Mouse (Mus musculus) neural tube, embryonic 11.5 days (tissue): ENCODE data around the gene Rbms1. TPM values are rescaled to one million over a fixed set of nuclear protein-coding genes. Genes with fewer than 3 reads are reported as not detected.

Experiments
- ATAC-seq: fragments of 200-750 bp; cut with Nextera tagmentation; 2 replicates; pipeline ENCODE4 v1.8.0; 2017; ENCODE audit warnings: moderate number of reproducible peaks, mild to moderate bottlenecking, moderate TSS enrichment, moderate library complexity; ENCODE audit not compliant: insufficient read depth, low FRiP score, low TSS enrichment
- DNase-seq: peaks from one replicate; pipeline ENCODE4 v3.0.0-alpha.2; 2015; ENCODE audit warnings: low spot score
- H3K27ac ChIP-seq: fragments of 300-500 bp; sonication (generic); 2 replicates; pipeline ENCODE4 v1.5.1; 2014; ENCODE audit warnings: low read depth, mild to moderate bottlenecking, low read length
- H3K27me3 ChIP-seq: fragments of 300-500 bp; sonication (generic); 2 replicates; pipeline ENCODE4 v1.6.1; 2014; ENCODE audit warnings: mild to moderate bottlenecking, low read length, mixed read lengths; ENCODE audit not compliant: control insufficient read depth, insufficient read depth
- H3K36me3 ChIP-seq: fragments of 300-500 bp; sonication (generic); 2 replicates; pipeline ENCODE4 v1.6.1; 2014; ENCODE audit warnings: mild to moderate bottlenecking, low read length, moderate library complexity, mixed read lengths; ENCODE audit not compliant: control insufficient read depth, insufficient read depth
- H3K4me1 ChIP-seq: fragments of 300-500 bp; sonication (generic); 2 replicates; pipeline ENCODE4 v1.6.1; 2014; ENCODE audit warnings: low read length, mixed read lengths; ENCODE audit not compliant: control insufficient read depth, insufficient read depth
- H3K4me2 ChIP-seq: fragments of 300-500 bp; sonication (generic); 2 replicates; pipeline ENCODE4 v1.6.1; 2014; ENCODE audit warnings: low read depth, mild to moderate bottlenecking, moderate library complexity
- H3K4me3 ChIP-seq: fragments of 300-500 bp; sonication (generic); 2 replicates; pipeline ENCODE4 v1.5.1; 2014; ENCODE audit warnings: low read depth, low read length
- H3K9ac ChIP-seq: fragments of 300-500 bp; sonication (generic); 2 replicates; pipeline ENCODE4 v1.6.1; 2014; ENCODE audit warnings: mild to moderate bottlenecking, low read length
- H3K9me3 ChIP-seq: fragments of 300-500 bp; sonication (generic); 2 replicates; pipeline ENCODE4 v1.6.1; 2016; ENCODE audit warnings: low read length; ENCODE audit not compliant: control insufficient read depth
- WGBS: fragments of 180-500 bp; shearing (Covaris S2); extraction: QIAGEN DNeasy Blood & Tissue Kit; methylation state at CpG from one replicate; pipeline ENCODE4 v1.1.7; 2014; 5-methylcytosine and 5-hydroxymethylcytosine counted together
- polyA plus RNA-seq: library from polyadenylated mRNA; unstranded; fragments of >200 nt; fragmentation: Nextera tagmentation; extraction: Ambion mirVana; gene quantifications from 2 replicates; pipeline ENCODE4 v1.2.1, GENCODE M21; 2014

Gene Rbms1
- polyA plus RNA-seq, 1 experiment from 2014 or later: 94.8 TPM

DNA sequence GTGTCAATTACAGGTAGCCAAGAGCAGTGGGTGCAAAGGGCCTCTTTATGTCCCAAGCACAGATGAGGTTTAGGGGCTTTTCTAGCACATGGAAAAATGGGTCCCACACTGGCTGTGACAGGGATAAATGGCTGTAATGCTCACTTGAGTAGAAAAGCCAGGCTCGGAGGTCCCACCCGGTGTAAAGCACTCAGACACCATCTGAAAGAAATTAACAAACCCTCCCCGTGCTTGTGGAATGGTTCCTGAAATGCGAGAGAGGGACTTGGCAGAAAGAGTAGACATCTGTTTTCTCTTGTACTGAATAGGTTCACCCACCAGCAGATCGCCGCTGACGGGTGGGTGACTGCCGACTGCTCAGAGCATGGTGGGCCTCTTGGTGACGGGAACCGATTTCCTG is 176.7 kb downstream of the Rbms1 start:
- peak; percentile 28 for DNase-seq
- no peaks in the 10 kb centered on the region for H3K36me3 ChIP-seq
- H3K9me3 ChIP-seq: no peaks in the 10 kb centered on the region
- H3K27ac ChIP-seq: no peak overlapping the region
- 0 out of 2 replicates have a peak, but pooled peaks cover 5% of the 10 kb centered on the region for H3K4me1 ChIP-seq
- no peak overlapping the region for H3K4me2 ChIP-seq
- H3K27me3 ChIP-seq: no peaks in the 10 kb centered on the region; the same call in none of the 2 replicates
- no peak for ATAC-seq
- H3K9ac ChIP-seq: no peak overlapping the region
- no peak overlapping the region for H3K4me3 ChIP-seq
- WGBS: 38% methylated on average over 10 of the region's 10 CpGs

DNA sequence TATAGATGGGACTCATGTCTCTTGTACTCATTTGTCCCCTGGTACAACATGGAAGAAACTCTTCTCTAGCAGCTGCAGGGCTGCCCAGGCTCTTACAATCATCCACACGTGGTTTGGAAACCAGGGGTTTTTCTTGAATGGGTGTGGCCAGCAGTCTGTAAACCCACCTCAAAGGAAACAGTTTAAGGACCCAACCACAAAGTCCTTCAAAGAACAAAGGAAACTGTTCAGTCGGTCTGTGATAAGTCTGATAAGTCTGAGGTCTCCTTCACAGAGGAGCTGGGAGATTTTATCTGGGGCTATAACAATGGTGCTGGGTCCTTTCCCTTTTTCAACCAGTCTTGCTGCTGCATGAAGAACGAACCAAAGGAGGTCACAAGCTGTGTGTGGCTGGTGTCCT is 188.5 kb downstream of the Rbms1 start:
- WGBS: 60% methylated on average over 3 of the region's 3 CpGs
- Histone ChIP-seq H3K36me3 (peaks cover 8% of the 10 kb centered on the region), H3K27ac (no peak overlapping the region), H3K27me3 (no peaks in the 10 kb centered on the region), H3K9ac (no peak overlapping the region), H3K4me3 (no peak overlapping the region), H3K4me2 (no peak overlapping the region), H3K9me3 (no peaks in the 10 kb centered on the region), H3K4me1 (no peaks in the 10 kb centered on the region)
- no peak for DNase-seq
- no peak for ATAC-seq

DNA sequence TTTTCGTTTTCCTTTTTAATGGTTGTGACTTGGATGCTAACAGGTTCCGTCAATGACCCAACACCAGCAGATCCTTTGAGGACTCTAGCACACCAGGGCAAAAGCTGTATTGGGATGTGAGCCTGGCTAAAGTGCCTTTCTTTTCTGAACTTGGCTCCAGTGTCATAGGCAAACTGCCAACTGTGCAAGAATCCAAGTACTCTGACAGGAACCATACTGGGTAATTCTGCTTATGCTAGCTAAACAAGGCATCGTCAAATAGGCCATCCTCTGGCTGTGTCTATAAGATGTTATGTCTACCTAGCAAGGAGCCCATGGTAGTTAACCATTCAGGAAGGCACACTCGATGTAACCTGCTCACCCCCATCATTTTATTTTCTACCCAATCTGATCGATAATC is 189.4 kb downstream of the Rbms1 start:
- no peaks in the 10 kb centered on the region for H3K4me1 ChIP-seq
- no peak overlapping the region for H3K9ac ChIP-seq
- ATAC-seq (no peak), DNase-seq (no peak)
- H3K4me2 ChIP-seq: no peak overlapping the region
- no peak overlapping the region for H3K4me3 ChIP-seq
- H3K9me3 ChIP-seq: no peaks in the 10 kb centered on the region
- H3K27me3 ChIP-seq: no peaks in the 10 kb centered on the region
- H3K27ac ChIP-seq: no peak overlapping the region
- peaks cover 8% of the 10 kb centered on the region for H3K36me3 ChIP-seq
- 95% methylated on average over 5 of the region's 5 CpGs for WGBS

DNA sequence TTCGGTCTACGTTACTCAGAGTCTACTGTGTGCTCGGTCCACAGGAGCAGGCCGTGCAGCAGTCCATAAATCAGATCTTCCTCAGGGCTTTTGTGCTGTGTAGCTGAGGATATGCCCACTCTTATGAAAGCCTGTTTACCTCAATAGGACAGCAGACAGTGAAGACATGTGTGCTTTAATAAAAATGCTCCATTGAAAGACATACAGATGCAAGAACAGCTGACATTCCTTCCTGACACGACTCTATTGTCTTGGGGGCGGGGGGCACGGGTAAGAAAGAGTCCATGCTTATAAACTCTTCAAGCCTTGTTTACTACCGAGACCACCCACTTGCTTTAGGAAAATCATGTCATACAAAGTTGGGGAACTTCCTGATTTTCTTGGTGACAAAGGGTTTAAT is 196.6 kb downstream of the Rbms1 start:
- no peak for ATAC-seq

DNA sequence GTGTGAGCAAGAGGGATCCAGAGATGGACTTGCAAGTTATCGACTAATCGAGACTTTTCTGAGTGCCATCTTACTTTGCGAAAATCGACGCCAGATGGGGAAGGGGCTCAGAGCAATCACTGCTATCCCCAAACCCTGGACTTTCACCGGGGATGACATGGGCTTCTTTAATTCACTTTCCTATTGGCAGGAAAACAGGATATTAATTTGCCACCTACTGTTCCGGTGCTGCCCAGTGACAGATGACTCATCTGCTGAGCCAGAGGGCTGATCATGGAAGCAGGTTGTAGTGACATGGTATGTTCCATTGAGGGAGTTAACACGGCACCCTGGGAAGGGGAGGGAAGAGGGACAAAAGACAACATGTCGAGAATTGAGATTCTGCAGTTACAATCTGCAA is 206.8 kb downstream of the Rbms1 start:
- Histone ChIP-seq H3K9me3 (no peaks in the 10 kb centered on the region), H3K9ac (no peak overlapping the region), H3K4me2 (no peak overlapping the region), H3K36me3 (no peaks in the 10 kb centered on the region), H3K27me3 (no peaks in the 10 kb centered on the region), H3K27ac (no peak overlapping the region), H3K4me3 (no peak overlapping the region), H3K4me1 (no peaks in the 10 kb centered on the region)
- WGBS: 86% methylated on average over 9 of the region's 9 CpGs
- no peak for DNase-seq
- no peak for ATAC-seq

More for the DNA sequence above, 196.6 kb downstream of the Rbms1 start:
- DNase-seq: no peak
- Histone ChIP-seq H3K4me2 (no peak overlapping the region), H3K4me3 (no peak overlapping the region), H3K36me3 (peaks cover 2% of the 10 kb centered on the region), H3K27me3 (no peaks in the 10 kb centered on the region), H3K27ac (no peak overlapping the region), H3K9me3 (no peaks in the 10 kb centered on the region), H3K9ac (no peak overlapping the region), H3K4me1 (no peaks in the 10 kb centered on the region)
- 49% methylated on average over 8 of the region's 8 CpGs for WGBS

DNA sequence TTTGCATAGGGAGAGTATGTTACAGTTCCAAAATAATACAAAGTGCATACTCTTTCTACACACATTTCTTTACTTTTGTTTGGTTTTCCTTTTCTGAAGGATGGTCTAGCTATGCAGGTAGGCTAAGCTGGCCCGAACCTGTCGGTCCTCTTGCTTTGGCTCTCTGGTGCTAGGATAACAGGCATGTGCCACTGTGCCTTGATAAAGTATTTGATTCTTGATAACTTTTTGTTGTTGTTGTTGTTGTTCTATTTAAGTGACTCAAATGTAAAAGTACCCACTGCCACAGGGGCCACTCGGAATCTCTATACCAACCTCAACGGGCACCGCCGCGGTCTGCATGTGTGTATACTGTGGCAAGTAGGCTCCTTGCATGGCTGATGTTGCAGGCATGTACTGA is 207.9 kb downstream of the Rbms1 start:
- no peaks in the 10 kb centered on the region for H3K9me3 ChIP-seq
- no peak overlapping the region for H3K27ac ChIP-seq
- H3K4me1 ChIP-seq: no peaks in the 10 kb centered on the region
- DNase-seq (no peak), ATAC-seq (no peak)
- H3K36me3 ChIP-seq: no peaks in the 10 kb centered on the region
- H3K9ac ChIP-seq: no peak overlapping the region
- no peaks in the 10 kb centered on the region for H3K27me3 ChIP-seq
- H3K4me3 ChIP-seq: no peak overlapping the region
- WGBS: 97% methylated on average over 7 of the region's 7 CpGs
- no peak overlapping the region for H3K4me2 ChIP-seq

DNA sequence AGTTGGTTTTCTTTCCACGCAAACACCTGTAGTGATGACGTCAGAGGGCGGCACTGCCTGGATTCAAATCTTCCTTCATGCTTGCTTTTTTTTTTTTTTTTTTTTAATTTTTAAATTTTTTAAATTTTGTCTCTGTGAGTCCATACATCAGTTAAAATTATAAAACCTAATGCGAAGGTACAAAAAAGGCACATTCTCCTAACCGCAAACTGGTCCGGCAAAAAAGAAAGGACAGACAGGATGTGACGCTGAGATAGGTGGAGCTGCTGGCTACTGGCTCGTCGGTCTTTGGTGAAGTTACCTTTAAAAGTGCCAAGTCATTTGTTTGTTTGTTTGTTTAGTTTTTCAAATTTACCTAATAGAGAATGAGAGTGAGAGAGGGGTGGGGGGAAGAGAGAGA is 211.7 kb downstream of the Rbms1 start:
- Histone ChIP-seq H3K9me3 (no peaks in the 10 kb centered on the region), H3K9ac (no peak overlapping the region), H3K4me2 (no peak overlapping the region), H3K4me3 (no peak overlapping the region), H3K27ac (no peak overlapping the region), H3K4me1 (no peaks in the 10 kb centered on the region), H3K27me3 (no peaks in the 10 kb centered on the region), H3K36me3 (no peaks in the 10 kb centered on the region)
- no peak for ATAC-seq
- DNase-seq: no peak
- WGBS: 94% methylated on average over 9 of the region's 9 CpGs

DNA sequence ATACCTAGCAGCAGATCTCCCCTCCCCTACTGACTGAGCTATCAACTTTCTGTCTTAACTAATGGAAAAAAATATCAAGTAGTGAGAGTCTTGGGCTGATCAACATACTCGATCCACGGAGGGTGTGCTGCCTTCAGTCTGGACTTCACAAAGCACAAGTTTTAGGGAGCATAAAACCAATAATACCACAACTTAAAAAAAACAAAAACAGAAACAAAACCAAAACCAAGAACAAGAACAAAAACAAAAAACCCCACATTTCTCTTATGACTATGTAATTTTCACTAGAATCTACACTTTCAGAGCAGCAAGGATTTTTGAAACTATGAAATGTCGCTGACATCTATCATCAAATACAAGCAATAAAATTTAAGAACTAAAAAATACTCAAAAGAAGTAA is 212.4 kb downstream of the Rbms1 start:
- ATAC-seq (no peak), DNase-seq (no peak)
- H3K27me3 ChIP-seq: no peaks in the 10 kb centered on the region
- no peak overlapping the region for H3K27ac ChIP-seq
- no peak overlapping the region for H3K9ac ChIP-seq
- H3K4me3 ChIP-seq: no peak overlapping the region
- H3K36me3 ChIP-seq: no peaks in the 10 kb centered on the region
- no peak overlapping the region for H3K4me2 ChIP-seq
- no peaks in the 10 kb centered on the region for H3K9me3 ChIP-seq
- 87% methylated on average over 3 of the region's 3 CpGs for WGBS
- H3K4me1 ChIP-seq: no peaks in the 10 kb centered on the region

DNA sequence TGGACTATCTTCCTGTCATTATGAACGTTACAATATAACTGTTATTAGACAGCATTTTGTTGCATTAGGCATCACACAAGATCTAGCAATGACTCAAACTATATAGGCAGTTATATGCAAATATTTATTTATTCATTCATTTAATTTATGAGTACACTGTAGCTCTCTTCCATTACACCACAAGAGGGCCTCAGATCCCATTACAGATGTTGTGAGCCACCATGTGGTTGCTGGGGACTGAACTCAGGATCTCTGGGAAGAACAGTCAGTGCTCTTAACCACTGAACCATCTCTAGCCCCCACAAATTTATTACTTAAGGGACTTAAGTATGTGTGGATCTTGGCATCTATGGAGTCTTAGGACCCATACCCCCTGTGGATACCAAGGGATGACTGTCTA is 214.4 kb downstream of the Rbms1 start:
- H3K36me3 ChIP-seq: no peaks in the 10 kb centered on the region
- no peaks in the 10 kb centered on the region for H3K4me1 ChIP-seq
- H3K4me3 ChIP-seq: no peak overlapping the region
- no peak overlapping the region for H3K4me2 ChIP-seq
- ATAC-seq (no peak), DNase-seq (no peak)
- WGBS: 98% methylated on average over 1 of the region's 1 CpGs
- H3K27ac ChIP-seq: no peak overlapping the region
- H3K27me3 ChIP-seq: no peaks in the 10 kb centered on the region
- H3K9me3 ChIP-seq: no peaks in the 10 kb centered on the region
- no peak overlapping the region for H3K9ac ChIP-seq
